Mouse (Mus musculus) frontal cortex, postnatal 10 days (tissue): ENCODE data around the gene Cfd.

Experiments used
- DNase-seq, 2 experiments: peaks; one replicate each; pipeline ENCODE4 v3.0.0; 2022; ENCODE audit warnings: low spot score in 2 of 2, mixed read lengths in 1 of 2

Cfd gene

GRCm38 (mm10) chr10:79933861-79934260 lies 43.2 kb downstream of the Cfd start:
- no peak for DNase-seq

GRCm38 (mm10) chr10:79934272-79934721 lies 43.6 kb downstream of the Cfd start:
- DNase-seq: peak; percentile 74 to 78

- no peak for DNase-seq
Observed at GRCm38 (mm10) chr10:79934794-79935569, 44.3 kb downstream of the Cfd start.

- no peak for DNase-seq
Observed at GRCm38 (mm10) chr10:79936284-79936910, 45.7 kb downstream of the Cfd start.

- DNase-seq: no peak
Observed at GRCm38 (mm10) chr10:79936911-79937441, 46.3 kb downstream of the Cfd start.

GRCm38 (mm10) chr10:79937775-79938526 lies 47.3 kb downstream of the Cfd start:
- no peak for DNase-seq

GRCm38 (mm10) chr10:79940749-79941148 lies 50.1 kb downstream of the Cfd start:
- DNase-seq: peak in 1 of 2 experiments; percentile 65
